Mouse (Mus musculus): ENCODE data around the gene Agap1. TPM values are rescaled to one million over a fixed set of nuclear protein-coding genes. Genes with fewer than 3 reads are reported as not detected.

The Agap1 gene
- polyA plus RNA-seq, 1 experiment from 2014 or later, result 31.9 TPM

DNA sequence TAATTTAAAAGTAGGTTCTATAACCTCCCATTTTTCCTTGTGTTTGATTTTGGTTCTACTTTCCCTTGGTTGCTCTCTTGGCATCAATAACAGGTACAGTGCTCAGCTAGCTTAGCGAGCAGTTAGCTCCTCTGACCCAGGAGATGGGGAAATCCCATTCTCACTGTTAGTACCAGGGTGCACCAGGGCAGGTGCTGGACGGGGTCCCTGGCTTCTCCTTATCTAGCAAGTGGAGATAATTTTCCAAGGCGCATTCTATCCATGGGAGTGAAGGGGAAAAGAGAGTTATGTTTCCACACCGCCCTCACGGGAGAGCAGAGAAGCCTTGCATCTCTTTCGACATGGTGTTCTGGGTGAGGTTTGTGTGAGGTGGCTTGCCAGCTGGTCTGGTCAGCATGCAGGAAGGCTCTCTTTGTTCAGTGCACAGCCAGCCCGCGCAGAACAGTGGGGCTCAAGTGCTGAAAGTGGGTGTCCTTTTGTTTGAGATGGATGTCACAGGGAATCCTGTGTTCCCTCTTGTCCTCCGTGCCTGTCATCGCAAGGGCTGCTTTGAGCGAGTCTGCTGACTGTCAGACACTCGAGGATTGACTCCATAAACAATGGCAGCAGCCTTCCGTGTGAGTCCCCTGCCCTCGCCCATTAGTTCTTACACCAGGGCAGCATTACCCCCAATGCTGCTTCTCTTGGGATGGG lies 132.5 kb downstream of the Agap1 start:
- H3K27me3 ChIP-seq (replicated peaks; ENCODE audit: control insufficient read depth, insufficient read depth, low read length), result no peaks in the 10 kb centered on the region
- no peak for ATAC-seq
- H3K4me1 ChIP-seq (ENCODE audit: control insufficient read depth, insufficient read depth, low read depth, low read length), result peaks cover 52% of the 10 kb centered on the region
- H3K4me2 ChIP-seq (ENCODE audit: low read length), result no peak overlapping the region
- peaks cover 4% of the 10 kb centered on the region; the same call in 1 of the 2 replicates for H3K9me3 ChIP-seq (ENCODE audit: control insufficient read depth, low read length)
- H3K4me3 ChIP-seq (ENCODE audit: low read length), result no peak overlapping the region
- H3K27ac ChIP-seq (ENCODE audit: low read depth, low read length), result no peak overlapping the region
- 46% methylated on average over 14 of the region's 14 CpGs for WGBS
- H3K9ac ChIP-seq (ENCODE audit: low read depth, low read length), result no peak overlapping the region
- H3K36me3 ChIP-seq (ENCODE audit: control insufficient read depth, insufficient read depth, low read length), result peaks cover 9% of the 10 kb centered on the region

DNA sequence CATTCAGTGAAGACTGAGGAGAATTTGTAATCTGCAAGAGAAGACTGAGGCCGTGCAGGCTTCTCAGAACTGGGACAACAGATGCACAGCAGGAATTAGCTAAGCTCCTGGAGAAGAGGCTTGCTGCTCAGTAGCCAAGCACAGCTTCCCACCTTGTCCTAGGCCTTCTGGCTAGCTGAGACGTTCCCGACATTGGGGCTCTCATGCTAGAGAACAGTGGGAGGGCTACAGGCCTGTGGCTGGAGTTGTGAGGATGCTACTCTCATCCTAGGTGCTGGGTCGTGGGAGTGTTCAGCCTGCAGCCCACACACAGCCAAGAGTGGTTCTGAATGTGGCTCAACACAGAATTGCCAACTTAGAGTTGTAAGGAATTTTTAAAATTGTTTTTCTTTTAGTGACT lies 133.5 kb downstream of the Agap1 start:
- WGBS, result 41% methylated on average over 4 of the region's 4 CpGs
- peaks cover 9% of the 10 kb centered on the region for H3K36me3 ChIP-seq (ENCODE audit: control insufficient read depth, insufficient read depth, low read length)
- no peak overlapping the region for H3K9ac ChIP-seq (ENCODE audit: low read depth, low read length)
- H3K4me3 ChIP-seq (ENCODE audit: low read length), result no peak overlapping the region
- H3K4me2 ChIP-seq (ENCODE audit: low read length), result no peak overlapping the region
- H3K4me1 ChIP-seq (ENCODE audit: control insufficient read depth, insufficient read depth, low read depth, low read length), result peaks cover 42% of the 10 kb centered on the region
- H3K27ac ChIP-seq (ENCODE audit: low read depth, low read length), result no peak overlapping the region
- ATAC-seq, result no peak
- peaks cover 5% of the 10 kb centered on the region; the same call in 1 of the 2 replicates for H3K9me3 ChIP-seq (ENCODE audit: control insufficient read depth, low read length)
- no peaks in the 10 kb centered on the region for H3K27me3 ChIP-seq (replicated peaks; ENCODE audit: control insufficient read depth, insufficient read depth, low read length)

- H3K9me3 ChIP-seq (ENCODE audit: control insufficient read depth, low read length), result peaks cover 5% of the 10 kb centered on the region; the same call in 1 of the 2 replicates
- no peak for ATAC-seq
- peaks cover 9% of the 10 kb centered on the region for H3K36me3 ChIP-seq (ENCODE audit: control insufficient read depth, insufficient read depth, low read length)
- no peak overlapping the region for H3K4me3 ChIP-seq (ENCODE audit: low read length)
- H3K9ac ChIP-seq (ENCODE audit: low read depth, low read length), result no peak overlapping the region
- no peak overlapping the region for H3K27ac ChIP-seq (ENCODE audit: low read depth, low read length)
- 87% methylated on average over 7 of the region's 7 CpGs for WGBS
- peaks cover 14% of the 10 kb centered on the region for H3K4me1 ChIP-seq (ENCODE audit: control insufficient read depth, insufficient read depth, low read depth, low read length)
- no peaks in the 10 kb centered on the region for H3K27me3 ChIP-seq (replicated peaks; ENCODE audit: control insufficient read depth, insufficient read depth, low read length)
- H3K4me2 ChIP-seq (ENCODE audit: low read length), result no peak overlapping the region
Observed at GRCm38 (mm10) chr1:89590994-89591393, 136.4 kb downstream of the Agap1 start.

DNA sequence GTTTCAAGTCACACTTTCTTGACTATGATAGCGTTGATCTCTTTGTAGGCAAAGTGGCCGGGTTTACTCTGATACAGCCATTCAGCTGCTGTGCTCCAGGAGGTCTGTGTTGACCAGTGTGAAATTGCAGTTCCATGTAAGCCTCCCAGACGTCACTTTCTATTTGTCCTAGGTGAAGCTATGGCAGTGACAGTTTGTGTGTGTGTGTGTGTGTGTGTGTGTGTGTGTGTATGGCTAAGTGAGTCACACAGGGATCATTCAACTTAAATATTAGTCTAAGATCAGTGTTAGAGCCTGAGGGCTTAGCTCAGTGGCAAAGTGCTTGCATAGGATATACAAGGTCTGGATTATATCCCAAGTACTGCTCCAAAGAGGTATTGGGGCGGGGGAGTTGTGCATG lies 138.6 kb downstream of the Agap1 start:
- H3K4me3 ChIP-seq (ENCODE audit: low read length), result no peak overlapping the region
- no peak for ATAC-seq
- H3K9ac ChIP-seq (ENCODE audit: low read depth, low read length), result no peak overlapping the region
- 68% methylated on average over 4 of the region's 4 CpGs for WGBS
- no peak overlapping the region for H3K27ac ChIP-seq (ENCODE audit: low read depth, low read length)
- peaks cover 7% of the 10 kb centered on the region; the same call in 1 of the 2 replicates for H3K36me3 ChIP-seq (ENCODE audit: control insufficient read depth, insufficient read depth, low read length)
- no peaks in the 10 kb centered on the region for H3K27me3 ChIP-seq (replicated peaks; ENCODE audit: control insufficient read depth, insufficient read depth, low read length)
- no peak overlapping the region for H3K4me2 ChIP-seq (ENCODE audit: low read length)
- peaks cover 5% of the 10 kb centered on the region; the same call in 1 of the 2 replicates for H3K9me3 ChIP-seq (ENCODE audit: control insufficient read depth, low read length)
- peaks cover 5% of the 10 kb centered on the region; the same call in 1 of the 2 replicates for H3K4me1 ChIP-seq (ENCODE audit: control insufficient read depth, insufficient read depth, low read depth, low read length)

DNA sequence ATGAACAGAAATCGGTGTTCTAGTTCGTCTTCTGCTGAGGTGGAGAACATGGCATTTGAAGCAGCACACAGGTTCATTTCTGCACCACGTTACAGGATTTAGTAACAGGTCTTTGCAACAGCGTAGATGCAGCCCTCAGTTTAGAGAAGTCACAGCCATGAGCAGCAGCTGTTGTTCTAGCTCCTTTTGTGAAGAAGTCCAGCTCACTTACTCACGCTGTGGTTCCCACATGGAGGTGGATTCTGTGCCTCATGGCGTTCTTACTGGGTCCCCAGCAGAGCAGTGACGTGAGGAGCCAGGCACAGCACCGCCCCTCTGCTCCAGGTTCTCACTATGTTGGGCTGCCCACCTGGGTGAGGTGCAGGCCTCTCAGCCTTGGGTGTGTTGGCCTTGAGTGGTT lies 140.4 kb downstream of the Agap1 start:
- peaks cover 18% of the 10 kb centered on the region for H3K4me1 ChIP-seq (ENCODE audit: control insufficient read depth, insufficient read depth, low read depth, low read length)
- H3K36me3 ChIP-seq (ENCODE audit: control insufficient read depth, insufficient read depth, low read length), result peaks cover 7% of the 10 kb centered on the region; the same call in 1 of the 2 replicates
- no peak for ATAC-seq
- H3K4me2 ChIP-seq (ENCODE audit: low read length), result no peak overlapping the region
- H3K4me3 ChIP-seq (ENCODE audit: low read length), result no peak overlapping the region
- H3K9ac ChIP-seq (ENCODE audit: low read depth, low read length), result no peak overlapping the region
- H3K9me3 ChIP-seq (ENCODE audit: control insufficient read depth, low read length), result peaks cover 5% of the 10 kb centered on the region; the same call in 1 of the 2 replicates
- H3K27me3 ChIP-seq (replicated peaks; ENCODE audit: control insufficient read depth, insufficient read depth, low read length), result no peaks in the 10 kb centered on the region
- no peak overlapping the region for H3K27ac ChIP-seq (ENCODE audit: low read depth, low read length)
- 93% methylated on average over 8 of the region's 8 CpGs for WGBS

DNA sequence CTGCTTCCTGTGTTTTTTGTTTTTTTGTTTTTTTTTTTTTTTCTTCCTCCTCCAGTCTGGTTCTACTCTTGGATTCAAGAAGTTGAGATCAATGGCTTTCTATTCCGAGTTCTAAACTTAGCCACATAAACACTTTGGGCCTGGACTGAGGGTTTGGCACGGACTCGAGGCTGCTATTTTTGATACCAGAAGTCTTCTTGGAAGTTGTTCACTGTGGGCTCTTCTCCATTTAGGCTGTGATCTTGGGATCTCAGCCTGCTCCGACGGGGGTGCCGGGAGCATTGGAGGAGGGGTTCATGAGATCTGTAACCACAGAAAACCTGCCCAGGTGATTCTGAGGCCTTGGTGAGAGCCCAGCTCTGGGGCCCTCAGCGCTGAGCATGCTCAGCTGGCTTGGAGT lies 140.8 kb downstream of the Agap1 start:
- WGBS, result 92% methylated on average over 7 of the region's 7 CpGs
- H3K36me3 ChIP-seq (ENCODE audit: control insufficient read depth, insufficient read depth, low read length), result peaks cover 7% of the 10 kb centered on the region; the same call in 1 of the 2 replicates
- no peak overlapping the region for H3K27ac ChIP-seq (ENCODE audit: low read depth, low read length)
- no peak overlapping the region for H3K4me3 ChIP-seq (ENCODE audit: low read length)
- H3K4me1 ChIP-seq (ENCODE audit: control insufficient read depth, insufficient read depth, low read depth, low read length), result peaks cover 22% of the 10 kb centered on the region
- H3K27me3 ChIP-seq (replicated peaks; ENCODE audit: control insufficient read depth, insufficient read depth, low read length), result no peaks in the 10 kb centered on the region
- H3K9me3 ChIP-seq (ENCODE audit: control insufficient read depth, low read length), result peaks cover 5% of the 10 kb centered on the region; the same call in 1 of the 2 replicates
- H3K4me2 ChIP-seq (ENCODE audit: low read length), result no peak overlapping the region
- H3K9ac ChIP-seq (ENCODE audit: low read depth, low read length), result no peak overlapping the region
- ATAC-seq, result no peak

- Histone ChIP-seq H3K27me3 (replicated peaks; ENCODE audit: control insufficient read depth, insufficient read depth, low read length) (no peaks in the 10 kb centered on the region), H3K36me3 (ENCODE audit: control insufficient read depth, insufficient read depth, low read length) (peaks cover 7% of the 10 kb centered on the region; the same call in 1 of the 2 replicates), H3K9ac (ENCODE audit: low read depth, low read length) (no peak overlapping the region), H3K4me1 (ENCODE audit: control insufficient read depth, insufficient read depth, low read depth, low read length) (peaks cover 25% of the 10 kb centered on the region), H3K9me3 (ENCODE audit: control insufficient read depth, low read length) (peaks cover 5% of the 10 kb centered on the region; the same call in 1 of the 2 replicates), H3K4me3 (ENCODE audit: low read length) (no peak overlapping the region), H3K27ac (ENCODE audit: low read depth, low read length) (no peak overlapping the region), H3K4me2 (ENCODE audit: low read length) (no peak overlapping the region)
- WGBS, result 84% methylated on average over 2 of the region's 2 CpGs
- no peak for ATAC-seq
Observed at GRCm38 (mm10) chr1:89596223-89596622, 141.6 kb downstream of the Agap1 start.

DNA sequence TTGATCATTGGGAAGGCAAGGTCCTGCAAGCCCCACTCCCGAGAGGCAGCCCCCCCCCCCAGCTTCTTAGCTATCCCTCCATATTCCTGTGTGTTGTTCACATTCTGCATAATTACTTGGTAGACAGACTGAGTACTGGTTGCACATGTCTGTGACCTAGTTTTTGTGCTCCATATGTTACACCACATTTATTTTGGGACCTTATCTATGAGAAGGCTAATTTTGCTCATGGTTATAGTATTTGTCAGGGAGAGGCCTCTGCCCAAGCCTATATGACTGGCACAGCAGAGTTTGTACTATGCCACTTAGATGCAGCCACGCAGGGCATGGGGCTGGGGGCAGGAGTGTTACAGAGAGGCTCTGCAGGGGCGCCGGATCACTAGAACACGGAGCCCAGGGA lies 144.3 kb downstream of the Agap1 start:
- WGBS, result 88% methylated on average over 5 of the region's 5 CpGs
- Histone ChIP-seq H3K4me2 (ENCODE audit: low read length) (no peak overlapping the region), H3K36me3 (ENCODE audit: control insufficient read depth, insufficient read depth, low read length) (no peaks in the 10 kb centered on the region), H3K27ac (ENCODE audit: low read depth, low read length) (no peak overlapping the region), H3K9ac (ENCODE audit: low read depth, low read length) (no peak overlapping the region), H3K4me1 (ENCODE audit: control insufficient read depth, insufficient read depth, low read depth, low read length) (peaks cover 37% of the 10 kb centered on the region), H3K9me3 (ENCODE audit: control insufficient read depth, low read length) (no peaks in the 10 kb centered on the region), H3K27me3 (replicated peaks; ENCODE audit: control insufficient read depth, insufficient read depth, low read length) (no peaks in the 10 kb centered on the region), H3K4me3 (ENCODE audit: low read length) (no peak overlapping the region)
- no peak for ATAC-seq

GRCm38 (mm10) chr1:89599983-89600741 lies 145.6 kb downstream of the Agap1 start:
- Histone ChIP-seq H3K4me1 (ENCODE audit: control insufficient read depth, insufficient read depth, low read depth, low read length) (peaks cover 39% of the 10 kb centered on the region), H3K36me3 (ENCODE audit: control insufficient read depth, insufficient read depth, low read length) (no peaks in the 10 kb centered on the region), H3K4me2 (ENCODE audit: low read length) (no peak overlapping the region), H3K27me3 (replicated peaks; ENCODE audit: control insufficient read depth, insufficient read depth, low read length) (no peaks in the 10 kb centered on the region), H3K4me3 (ENCODE audit: low read length) (no peak overlapping the region), H3K9me3 (ENCODE audit: control insufficient read depth, low read length) (no peaks in the 10 kb centered on the region), H3K9ac (ENCODE audit: low read depth, low read length) (no peak overlapping the region), H3K27ac (ENCODE audit: low read depth, low read length) (0 out of 2 replicates have a peak overlapping the region, but pooled peaks have one; percentile 3)
- ATAC-seq, result no peak
- WGBS, result 67% methylated on average over 11 of the region's 11 CpGs
